Mouse (Mus musculus): Measurements from ENCODE around the gene Pfdn5. TPM values are rescaled to one million over a fixed set of nuclear protein-coding genes. Genes with fewer than 3 reads are reported as not detected.

Gene Pfdn5
- total and polyA plus RNA-seq, 3 experiments = 302 to 7,439 (median 465) TPM

- no peak for TF ChIP-seq EP300 (IDR thresholded peaks at IDR 0.05; ENCODE audit: low read depth in 1 of 2, low read length in 2 of 2)
- TF ChIP-seq NELFE (IDR thresholded peaks at IDR 0.05; ENCODE audit: low read depth, low read length) = peak; percentile 86
- TF ChIP-seq MYB (IDR thresholded peaks at IDR 0.05; ENCODE audit: low read depth, low read length) = no peak
- TF ChIP-seq POLR2AphosphoS5 (IDR thresholded peaks at IDR 0.05; ENCODE audit: borderline replicate concordance, low read depth, low read length) = no peak; the same call in 1 of the 2 replicates
- TF ChIP-seq USF1 (IDR thresholded peaks at IDR 0.05; ENCODE audit: low read depth, low read length) = no peak
- no peak for TF ChIP-seq SMC3 (IDR thresholded peaks at IDR 0.05; ENCODE audit: low read depth, low read length)
- no peak for TF ChIP-seq TAL1 (IDR thresholded peaks at IDR 0.05; ENCODE audit: low read length)
- TF ChIP-seq MAX (IDR thresholded peaks at IDR 0.05; ENCODE audit: low read length) = peak; percentile 81
- peak; percentile 83 for TF ChIP-seq KAT2A (conservative IDR thresholded peaks at IDR 0.05; ENCODE audit: low read depth, low read length)
- TF ChIP-seq MXI1 (IDR thresholded peaks at IDR 0.05; ENCODE audit: low read depth, low read length) = peak; percentile 90; the same call in 1 of the 2 replicates
- TF ChIP-seq POLR2AphosphoS2 (IDR thresholded peaks at IDR 0.05; ENCODE audit: low read length) = peak; percentile 96
- TF ChIP-seq MYC (IDR thresholded peaks at IDR 0.05; ENCODE audit: low read depth, low read length) = peak; percentile 83; the same call in 1 of the 2 replicates
- no peak for TF ChIP-seq ZNF384 (IDR thresholded peaks at IDR 0.05; ENCODE audit: low read depth, low read length)
- TF ChIP-seq ZC3H11A (IDR thresholded peaks at IDR 0.05; ENCODE audit: low read depth, low read length) = no peak
- no peak for TF ChIP-seq UBTF (IDR thresholded peaks at IDR 0.05; ENCODE audit: borderline replicate concordance, insufficient read depth, low read depth, low read length)
- no peak for TF ChIP-seq MAFK (IDR thresholded peaks at IDR 0.05; ENCODE audit: borderline replicate concordance, low read depth, low read length)
- no peak for TF ChIP-seq RAD21 (IDR thresholded peaks at IDR 0.05; ENCODE audit: low read depth, low read length)
- TF ChIP-seq NRF1 (IDR thresholded peaks at IDR 0.05; ENCODE audit: insufficient read depth, low read depth, low read length, poor library complexity, severe bottlenecking) = no peak
- TF ChIP-seq JUND (IDR thresholded peaks at IDR 0.05; ENCODE audit: low read depth, low read length) = no peak
- TF ChIP-seq ZMIZ1 (IDR thresholded peaks at IDR 0.05; ENCODE audit: low read depth, low read length) = no peak
Observed at GRCm38 (mm10) chr15:102331610-102332015, 5.7 kb downstream of the Pfdn5 start, which contains the start of gene Myg1 (continued).

GRCm38 (mm10) chr15:102335254-102335653 lies 9.3 kb downstream of the Pfdn5 start:
- Histone ChIP-seq H3K9me3 (replicated peaks; ENCODE audit: insufficient read depth, low read length) (no peaks in the 10 kb centered on the region), H3K79me2 (ENCODE audit: control insufficient read depth, insufficient read depth, low read length, poor library complexity) (peaks cover 19% of the 10 kb centered on the region), H3K36me3 (ENCODE audit: control insufficient read depth in 1 of 2, insufficient read depth in 2 of 2, low read length in 2 of 2) (peaks cover 11% of the 10 kb centered on the region in 2 experiments), H3K27me3 (ENCODE audit: control insufficient read depth in 1 of 2, insufficient read depth in 2 of 2, low read length in 2 of 2) (no peaks in the 10 kb centered on the region), H3K9ac (ENCODE audit: control insufficient read depth, low read depth, low read length, poor library complexity, severe bottlenecking) (no peak overlapping the region), H3K27ac (ENCODE audit: control insufficient read depth, low read depth, low read length) (no peak overlapping the region), H3K4me1 (ENCODE audit: control insufficient read depth in 1 of 2, insufficient read depth in 2 of 2, low read length in 2 of 2) (peaks cover 2 to 9% of the 10 kb centered on the region in 2 experiments; a peak in 3 of 4 replicates), H3K4me3 (ENCODE audit: control insufficient read depth in 1 of 2, insufficient read depth in 1 of 2, low read depth in 2 of 2, low read length in 2 of 2) (no peak overlapping the region)
- peak; percentile 65 for DNase-seq (ENCODE audit: low read depth, low spot score)
- TF ChIP-seq MAX (IDR thresholded peaks at IDR 0.05; ENCODE audit: low read length) = no peak
- no peak for TF ChIP-seq POLR2AphosphoS5 (IDR thresholded peaks at IDR 0.05; ENCODE audit: borderline replicate concordance, low read depth, low read length)
- TF ChIP-seq ZKSCAN1 (IDR thresholded peaks at IDR 0.05; ENCODE audit: low read depth, low read length) = no peak
- no peak for TF ChIP-seq TAL1 (IDR thresholded peaks at IDR 0.05; ENCODE audit: low read length)
- TF ChIP-seq EP300 (IDR thresholded peaks at IDR 0.05; ENCODE audit: low read depth in 1 of 2, low read length in 2 of 2) = no peak

Measured in MEL (cell line).